Mouse (Mus musculus) myocyte (in vitro differentiated cells): ENCODE measurements around the gene Slc22a15.

ENCODE experiments used
- CEBPB ChIP-seq: IDR thresholded peaks from 2 replicates; pipeline ENCODE4 v1.6.1; 2011; ENCODE audit warnings: mild to moderate bottlenecking, moderate library complexity; ENCODE audit not compliant: poor library complexity, insufficient read depth, severe bottlenecking
- E2F4 ChIP-seq: IDR thresholded peaks from one replicate; pipeline ENCODE4 v1.6.1; 2011; ENCODE audit warnings: mild to moderate bottlenecking, control low read depth, moderate library complexity; ENCODE audit not compliant: insufficient read depth
- MAX ChIP-seq: IDR thresholded peaks from one replicate; pipeline ENCODE4 v1.6.1; 2011; ENCODE audit warnings: low read depth, mild to moderate bottlenecking, control low read depth
- MYOD1 ChIP-seq, 3 experiments: IDR thresholded peaks; one replicate each; pipeline ENCODE4 v1.6.1; 2011; ENCODE audit warnings: control low read depth in 2 of 3, low read depth in 2 of 3, mild to moderate bottlenecking in 2 of 3, moderate library complexity in 1 of 3; ENCODE audit not compliant: insufficient read length in 2 of 3, control insufficient read depth in 1 of 3
- MYOG ChIP-seq, 3 experiments: IDR thresholded peaks; one replicate each; pipeline ENCODE4 v1.6.1; 2011; ENCODE audit warnings: control low read depth in 2 of 3, low read depth in 2 of 3, mild to moderate bottlenecking in 2 of 3; ENCODE audit not compliant: insufficient read length in 2 of 3, control insufficient read depth in 1 of 3, insufficient read depth in 1 of 3
- POLR2A ChIP-seq: IDR thresholded peaks from one replicate; pipeline ENCODE4 v1.6.1; 2011; ENCODE audit warnings: low read depth, mild to moderate bottlenecking, control low read depth, moderate library complexity; ENCODE audit not compliant: insufficient read length
- POLR2AphosphoS2 ChIP-seq: IDR thresholded peaks from one replicate; pipeline ENCODE4 v1.6.1; 2011; ENCODE audit warnings: low read depth, control low read depth; ENCODE audit not compliant: insufficient read length
- REST ChIP-seq: IDR thresholded peaks from one replicate; pipeline ENCODE4 v1.6.1; 2011; ENCODE audit warnings: mild to moderate bottlenecking, control low read depth, moderate library complexity; ENCODE audit not compliant: insufficient read depth, insufficient read length
- SRF ChIP-seq: IDR thresholded peaks from one replicate; pipeline ENCODE4 v1.6.1; 2011; ENCODE audit warnings: low read depth; ENCODE audit not compliant: control insufficient read depth, insufficient read length
- TCF12 ChIP-seq: IDR thresholded peaks from one replicate; pipeline ENCODE4 v1.6.1; 2011; ENCODE audit warnings: mild to moderate bottlenecking, control low read depth; ENCODE audit not compliant: poor library complexity, insufficient read depth, severe bottlenecking
- TCF3 ChIP-seq: IDR thresholded peaks from one replicate; pipeline ENCODE4 v1.6.1; 2011; ENCODE audit warnings: low read depth, control low read depth; ENCODE audit not compliant: insufficient read length
- USF1 ChIP-seq: IDR thresholded peaks from one replicate; pipeline ENCODE4 v1.6.1; 2011; ENCODE audit warnings: low read depth, mild to moderate bottlenecking, control low read depth, moderate library complexity

DNA sequence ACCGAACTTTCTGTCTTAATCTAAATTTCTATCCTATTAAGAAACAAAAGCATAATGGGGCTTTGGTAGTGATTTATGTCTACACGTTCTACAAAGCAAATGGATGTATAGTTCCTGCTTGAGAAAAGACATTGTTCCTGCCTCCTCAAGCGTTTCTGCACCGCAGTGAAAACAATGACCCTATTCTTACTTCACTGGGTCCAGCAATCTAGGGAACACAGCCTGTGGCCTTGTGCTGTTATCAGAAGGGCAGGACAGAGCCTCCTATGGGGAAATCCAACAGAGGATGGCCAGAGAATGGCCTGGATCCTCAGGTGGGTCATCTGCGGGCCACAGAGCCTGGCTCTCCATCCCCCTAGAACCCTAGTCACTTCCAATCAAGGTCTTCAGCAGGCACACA is 46.1 kb downstream of the Slc22a15 start:
- TF ChIP-seq MAX (no peak), POLR2A (no peak), TCF12 (no peak), CEBPB (no peak), E2F4 (no peak), SRF (no peak), POLR2AphosphoS2 (no peak), REST (no peak), MYOG (IDR thresholded peaks at IDR 0.05; ENCODE audit: control insufficient read depth in 1 of 3, insufficient read depth in 1 of 3, insufficient read length in 2 of 3, low read depth in 2 of 3) (no peak), USF1 (no peak), TCF3 (no peak), MYOD1 (IDR thresholded peaks at IDR 0.05; ENCODE audit: control insufficient read depth in 1 of 3, insufficient read length in 2 of 3, low read depth in 2 of 3) (no peak)
